Mouse (Mus musculus): ENCODE results near the gene St3gal3.

Gene St3gal3

DNA sequence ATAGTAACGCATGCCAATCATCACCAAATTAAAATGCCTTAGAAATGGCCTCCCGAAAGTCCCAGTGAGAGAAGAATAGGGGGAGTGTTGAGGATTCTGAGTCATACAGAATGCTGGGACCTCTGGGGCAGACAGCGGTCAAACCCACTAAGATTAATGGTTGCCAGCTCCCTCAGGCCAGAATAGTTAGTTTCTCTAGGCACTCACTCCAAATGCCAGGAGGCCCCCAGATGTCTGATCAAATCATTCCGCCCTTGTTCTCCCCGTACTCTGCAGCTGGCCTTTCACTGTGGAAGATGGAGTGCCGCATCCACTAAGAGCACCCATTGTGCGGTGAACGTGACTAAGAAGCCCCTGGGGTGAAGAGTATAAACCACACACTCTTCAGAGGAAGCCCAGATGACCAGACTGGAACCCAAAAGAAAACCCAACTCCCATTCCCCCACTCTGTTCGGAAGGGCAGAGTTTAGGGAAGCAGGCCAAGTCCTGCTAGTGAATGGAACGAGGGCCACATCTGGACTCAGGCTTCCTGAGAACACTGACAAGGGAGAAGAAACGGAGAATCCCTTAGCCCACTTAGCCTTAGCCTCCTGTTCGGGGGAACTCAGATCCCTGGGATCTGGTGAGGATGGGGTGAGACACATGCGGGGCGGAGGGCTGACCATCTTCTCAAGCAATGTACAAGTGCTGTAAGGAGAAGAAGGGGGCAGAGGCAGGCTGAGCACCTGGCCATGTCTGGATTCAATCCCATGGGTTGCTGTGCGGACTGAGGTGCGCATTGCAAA, 117.5 kb downstream of the St3gal3 start:
- no peak for DNase-seq (ENCODE audit: low spot score)

DNA sequence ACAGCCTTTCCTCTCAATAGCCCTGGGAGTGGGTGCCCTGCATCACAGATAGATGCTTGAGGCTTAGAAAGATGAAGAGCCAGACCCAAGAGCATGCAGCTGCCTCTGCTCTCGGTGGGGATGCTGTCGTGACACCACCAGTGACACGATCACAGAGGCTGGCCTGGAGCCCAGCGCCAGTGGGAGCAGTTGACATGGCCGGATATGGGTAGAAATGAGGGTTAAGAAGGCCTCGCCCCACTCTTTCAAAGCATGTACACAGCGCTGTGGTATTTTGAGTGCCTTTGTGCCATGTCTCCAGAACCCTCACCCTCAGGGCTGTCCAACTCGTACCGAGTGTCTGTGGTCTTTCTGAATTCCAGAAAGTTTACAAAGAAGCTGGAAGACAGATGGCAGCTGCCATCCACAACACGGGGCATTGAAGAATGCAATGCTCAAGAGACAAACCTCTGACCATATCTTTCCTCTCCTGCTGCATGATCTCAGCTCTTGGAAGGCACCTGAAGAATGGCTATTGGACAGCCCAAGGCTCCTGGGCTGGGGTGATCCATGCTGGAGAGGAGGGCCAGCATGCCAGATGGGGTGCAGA, 118.3 kb downstream of the St3gal3 start:
- no peak for DNase-seq (ENCODE audit: low spot score)

GRCm38 (mm10) chr4:118015636-118016035, 119.1 kb downstream of the St3gal3 start:
- no peak for DNase-seq (ENCODE audit: low spot score)

GRCm38 (mm10) chr4:118015126-118015525, 119.6 kb downstream of the St3gal3 start:
- DNase-seq (ENCODE audit: low spot score), result no peak

- DNase-seq (ENCODE audit: low spot score), result no peak
Observed at GRCm38 (mm10) chr4:118010661-118011173, 124.0 kb downstream of the St3gal3 start.

DNA sequence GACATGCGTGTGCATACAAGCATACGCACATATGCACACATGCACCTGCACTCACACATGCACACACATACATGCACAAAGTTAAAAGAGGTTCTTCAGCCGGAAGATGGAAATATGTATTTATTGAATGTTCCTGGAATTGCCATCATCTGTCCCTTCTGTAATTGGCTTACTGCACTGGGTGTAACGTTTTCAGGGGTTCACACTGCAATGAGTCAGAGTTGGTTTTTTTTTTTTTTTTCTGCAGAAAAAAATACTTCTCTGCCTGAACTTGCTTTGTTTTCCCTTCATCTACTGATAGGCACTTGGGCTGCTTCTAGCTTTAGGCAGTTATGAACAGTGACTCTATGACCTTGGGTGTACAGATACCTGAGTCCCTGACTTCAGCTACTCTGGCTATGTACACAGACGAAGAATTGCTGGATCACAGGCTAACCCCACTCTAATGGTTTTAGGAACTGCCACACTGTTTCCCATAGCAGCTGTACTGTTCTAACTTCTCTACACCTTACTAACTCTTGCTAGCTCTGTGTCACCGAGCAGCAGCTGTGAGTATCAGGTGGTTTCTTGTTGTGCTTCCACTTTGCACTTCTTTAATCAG, 126.2 kb downstream of the St3gal3 start:
- DNase-seq (ENCODE audit: low spot score), result no peak

DNA sequence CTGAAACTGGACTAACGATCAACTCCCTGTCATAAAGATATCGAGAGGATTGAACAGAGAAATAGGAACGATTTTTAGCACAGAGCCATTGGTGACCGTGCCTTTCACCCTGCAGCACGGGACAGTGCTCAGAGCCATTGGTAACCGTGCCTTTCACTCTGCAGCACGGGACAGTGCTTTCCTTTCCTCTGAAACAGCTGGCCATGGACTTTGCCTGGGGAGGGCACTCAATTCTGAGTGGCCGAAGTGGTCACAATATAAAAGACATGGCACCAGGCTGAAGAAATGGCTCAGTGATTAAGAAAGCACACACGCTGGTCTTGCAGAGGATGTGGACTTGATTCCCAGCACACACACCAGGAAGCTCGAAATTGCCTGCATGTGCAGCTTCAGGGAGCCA, 133.4 kb downstream of the St3gal3 start:
- no peak for DNase-seq (ENCODE audit: low spot score)

DNA sequence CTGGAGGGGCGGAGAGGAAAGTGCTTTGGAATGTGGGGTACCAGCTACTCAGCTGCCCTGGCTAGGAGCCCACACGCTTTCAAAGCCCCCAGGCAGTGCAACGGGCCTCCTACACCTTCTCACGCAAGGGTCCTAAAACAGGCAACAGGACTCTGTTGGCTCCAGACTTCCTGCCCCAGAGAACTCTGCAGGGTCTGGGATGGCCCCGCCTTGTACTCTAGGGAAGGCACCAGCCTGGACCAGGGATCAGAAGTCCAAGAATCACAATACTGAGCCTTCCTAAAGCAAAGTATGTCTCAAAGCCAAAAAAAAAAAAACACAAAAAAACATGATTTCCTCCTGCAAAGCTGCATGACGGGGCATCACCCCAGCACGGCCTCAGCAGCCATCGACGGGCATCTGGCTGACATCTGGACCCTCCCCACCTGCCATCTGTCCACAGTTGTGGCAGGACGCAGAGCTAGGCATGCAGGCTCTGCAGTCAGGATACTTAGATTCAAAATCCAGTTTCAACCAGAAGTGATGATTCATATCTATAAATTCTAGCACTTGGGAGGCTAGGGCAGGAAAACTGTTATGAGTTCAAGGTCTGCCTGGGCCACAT, 134.0 kb downstream of the St3gal3 start:
- no peak for DNase-seq (ENCODE audit: low spot score)

DNA sequence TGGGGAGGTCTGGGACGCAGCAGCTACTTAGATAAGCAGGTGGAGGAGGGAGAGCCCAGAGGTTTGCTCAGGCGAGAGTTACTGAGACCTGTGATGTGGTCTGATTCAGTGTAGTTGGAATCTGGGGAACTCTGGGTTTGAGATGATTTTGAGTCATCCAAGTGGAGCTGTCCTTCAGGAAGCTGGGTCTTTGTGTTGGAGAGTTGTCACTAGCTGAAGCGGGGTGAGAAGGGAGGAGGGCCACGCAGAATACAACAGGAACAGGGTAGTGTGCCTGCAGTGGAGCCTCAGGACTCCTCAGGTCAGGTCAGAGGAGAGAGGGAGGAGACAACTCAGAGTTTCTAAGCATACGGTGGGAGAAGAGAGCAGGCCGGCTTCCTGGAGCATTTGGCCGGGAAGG, 134.8 kb downstream of the St3gal3 start:
- DNase-seq (ENCODE audit: low spot score), result no peak

GRCm38 (mm10) chr4:117997381-117998269, 137.1 kb downstream of the St3gal3 start:
- DNase-seq (ENCODE audit: low spot score), result no peak

- DNase-seq (ENCODE audit: low spot score), result no peak
Observed at GRCm38 (mm10) chr4:117996701-117997100, 138.0 kb downstream of the St3gal3 start.

- no peak for DNase-seq (ENCODE audit: low spot score)
Observed at GRCm38 (mm10) chr4:117995461-117995860, 139.3 kb downstream of the St3gal3 start.

DNA sequence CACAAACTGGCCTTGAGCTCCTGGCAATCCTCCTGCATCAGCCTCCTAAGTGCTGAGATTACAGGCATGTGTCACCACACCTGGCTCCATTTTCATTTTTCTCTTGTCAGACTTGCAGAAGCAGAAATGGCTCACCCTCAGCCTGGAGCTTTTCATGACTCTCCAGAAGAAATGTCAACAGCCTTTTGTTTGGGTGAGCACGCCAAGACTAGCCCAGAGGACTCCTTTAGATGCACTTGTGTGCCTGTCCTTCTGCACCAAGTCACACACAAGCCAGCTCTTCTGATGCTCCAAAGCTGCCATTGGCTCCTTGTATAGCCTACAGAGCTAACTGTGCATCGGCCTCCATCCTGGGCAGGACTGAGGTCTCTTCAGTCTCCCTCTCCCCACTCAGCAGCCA, 141.3 kb downstream of the St3gal3 start:
- DNase-seq (ENCODE audit: low spot score), result no peak

GRCm38 (mm10) chr4:117992872-117993271, 141.8 kb downstream of the St3gal3 start:
- DNase-seq (ENCODE audit: low spot score), result no peak

- DNase-seq (ENCODE audit: low spot score), result no peak
Observed at GRCm38 (mm10) chr4:117992036-117992435, 142.7 kb downstream of the St3gal3 start.

DNA sequence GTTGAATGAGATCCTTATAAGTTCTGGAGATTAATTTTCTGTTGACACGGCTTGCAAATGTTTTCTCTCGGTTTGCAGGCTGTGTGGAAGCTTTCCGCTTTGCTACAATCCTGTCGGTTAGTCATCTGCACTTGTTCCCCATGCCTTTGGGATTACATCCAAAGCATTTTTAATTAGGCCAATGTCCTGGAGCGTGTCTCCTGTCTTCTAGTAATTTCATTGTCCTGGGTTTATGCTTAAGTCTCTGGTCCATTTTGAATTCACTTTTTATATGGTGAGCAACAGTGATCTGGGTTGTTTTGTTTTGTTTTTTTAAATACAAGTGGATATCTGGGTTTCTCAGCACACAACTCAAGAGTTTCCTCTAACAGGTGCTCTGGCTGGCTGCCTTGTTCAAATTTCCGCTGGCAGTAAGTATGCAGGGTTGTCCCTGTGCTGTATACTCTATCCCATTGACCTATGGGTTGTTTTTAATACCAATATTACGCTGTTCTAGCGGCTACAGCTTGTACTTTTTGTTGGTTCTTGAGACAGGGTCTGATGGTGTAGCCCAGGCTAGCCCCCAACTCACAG, 143.6 kb downstream of the St3gal3 start:
- no peak for DNase-seq (ENCODE audit: low spot score)

DNA sequence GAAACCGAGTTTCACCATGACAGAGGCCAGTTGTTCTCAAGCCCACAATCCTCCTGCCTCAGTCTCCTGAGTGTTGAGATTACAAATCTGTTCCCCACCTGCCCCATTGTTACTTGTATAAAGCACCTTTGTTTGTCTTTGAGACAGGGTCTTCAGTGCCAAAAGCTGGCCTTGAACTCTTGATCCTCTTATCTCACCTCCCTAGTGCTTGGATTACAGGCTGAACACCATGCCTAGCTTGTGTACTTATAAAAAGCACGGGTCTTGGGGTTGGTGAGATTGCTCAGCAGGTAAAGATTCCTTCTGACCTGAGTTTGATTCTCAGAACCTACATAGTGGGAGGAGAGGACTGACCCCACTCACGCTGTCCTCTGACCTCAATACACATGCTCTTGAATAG, 144.1 kb downstream of the St3gal3 start:
- DNase-seq (ENCODE audit: low spot score), result no peak

DNA sequence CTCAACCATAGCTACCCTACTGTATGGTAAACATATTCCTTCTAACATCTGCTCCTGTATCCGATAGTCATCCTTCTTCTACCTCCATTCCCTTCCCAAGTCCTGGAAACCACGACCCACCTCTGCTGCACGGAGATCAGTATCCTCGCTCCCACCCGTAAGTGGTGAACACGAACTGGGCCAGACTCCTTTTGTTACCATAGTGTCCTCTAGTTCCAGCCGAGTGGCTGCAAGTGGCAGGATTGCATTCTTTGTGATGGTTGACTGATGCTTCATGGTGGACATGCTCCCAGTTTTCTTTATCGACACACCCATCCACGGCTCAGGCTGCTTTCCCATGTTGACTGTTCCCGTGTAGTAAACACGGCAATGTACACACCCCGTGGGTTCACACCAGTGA, 144.9 kb downstream of the St3gal3 start:
- no peak for DNase-seq (ENCODE audit: low spot score)

DNA sequence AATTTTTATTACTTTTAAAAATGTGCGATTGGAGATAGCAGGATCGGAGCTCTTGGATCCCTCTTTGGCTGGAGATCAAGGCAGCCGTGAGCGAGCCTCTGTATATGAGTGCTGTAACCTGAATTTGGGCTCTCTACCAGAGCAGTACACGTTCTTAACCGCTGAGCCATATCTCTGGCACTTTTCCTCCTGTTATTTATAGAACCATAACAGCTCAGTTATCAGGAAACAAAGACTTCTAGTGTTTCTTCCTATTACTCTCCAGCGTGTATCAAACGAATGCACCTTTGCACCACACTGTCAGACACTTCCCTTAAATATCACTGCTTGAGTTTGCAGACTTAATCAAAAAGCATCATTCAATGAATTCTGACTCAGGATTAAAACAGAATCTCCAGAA, 147.9 kb downstream of the St3gal3 start:
- no peak for DNase-seq (ENCODE audit: low spot score)

GRCm38 (mm10) chr4:117984993-117985587, 149.6 kb downstream of the St3gal3 start:
- DNase-seq (ENCODE audit: low spot score), result no peak

- no peak for DNase-seq (ENCODE audit: low spot score)
Observed at GRCm38 (mm10) chr4:117984206-117984605, 150.5 kb downstream of the St3gal3 start.

All from ovary, postnatal 10 days (tissue).